In genomic region chr7:121596401-121596800, GRCm38 (mm10) we compare ENCODE assay signal across 11 mouse cellular contexts.
DNase-seq lines count a peak whose midpoint lies in the region; ATAC-seq lines count a peak whose summit lies in the region.
"Had no signal": no experiment of that assay in that cellular context is flagged by ENCODE, and none has a peak within 500 bp of the region (broad histone marks: within the 10 kb centered on the region; RNA-seq: fewer than 3 reads in every experiment).

No protein-coding gene starts in this region.

- H3K9me3 ChIP-seq in neural tube, embryonic 15.5 days (replicated peaks), result no peaks in the 10 kb centered on the region
- no peaks in the 10 kb centered on the region for H3K9me3 ChIP-seq in neural tube, embryonic 11.5 days (ENCODE audit: control insufficient read depth, low read length)
- H3K9me3 ChIP-seq: forebrain, embryonic 15.5 days had no signal

- H3K4me3 ChIP-seq in neural tube, embryonic 15.5 days (replicated peaks), result no peak overlapping the region
- H3K4me3 ChIP-seq in neural tube, embryonic 11.5 days (ENCODE audit: low read depth, low read length), result no peak overlapping the region
- H3K4me3 ChIP-seq: forebrain, embryonic 15.5 days; midbrain, embryonic 12.5 days had no signal

- H3K9ac ChIP-seq in neural tube, embryonic 15.5 days (replicated peaks), result no peak overlapping the region
- no peak overlapping the region for H3K9ac ChIP-seq in neural tube, embryonic 11.5 days (ENCODE audit: low read length)
- H3K9ac ChIP-seq: forebrain, embryonic 15.5 days; midbrain, embryonic 12.5 days had no signal

- H3K4me2 ChIP-seq in neural tube, embryonic 15.5 days, result no peak overlapping the region
- H3K4me2 ChIP-seq in neural tube, embryonic 11.5 days (ENCODE audit: low read depth), result no peak overlapping the region
- H3K4me2 ChIP-seq: forebrain, embryonic 15.5 days; midbrain, embryonic 12.5 days had no signal

- no peaks in the 10 kb centered on the region; the same call in 1 of the 2 replicates for H3K27me3 ChIP-seq in neural tube, embryonic 15.5 days (replicated peaks)
- no peaks in the 10 kb centered on the region for H3K27me3 ChIP-seq in neural tube, embryonic 11.5 days (ENCODE audit: control insufficient read depth, insufficient read depth, low read length)
- H3K27me3 ChIP-seq: forebrain, embryonic 15.5 days; midbrain, embryonic 12.5 days had no signal

- ATAC-seq in neural tube, embryonic 15.5 days (ENCODE audit: low FRiP score), result no peak
- ATAC-seq in neural tube, embryonic 11.5 days (ENCODE audit: insufficient read depth, low FRiP score, low TSS enrichment), result no peak
- ATAC-seq: activated CD4-positive, CD25-positive, alpha-beta regulatory T cell, adult 4 months; forebrain, embryonic 15.5 days had no signal

- H3K4me1 ChIP-seq in neural tube, embryonic 15.5 days, result no peaks in the 10 kb centered on the region
- H3K4me1 ChIP-seq in neural tube, embryonic 11.5 days (ENCODE audit: control insufficient read depth, insufficient read depth, low read length), result no peaks in the 10 kb centered on the region
- H3K4me1 ChIP-seq: forebrain, embryonic 15.5 days; midbrain, embryonic 12.5 days had no signal

- WGBS in neural tube, embryonic 15.5 days, result 66% methylated on average over 3 of the region's 3 CpGs
- WGBS in neural tube, embryonic 11.5 days, result 66% methylated on average over 3 of the region's 3 CpGs

- DNase-seq in heart, postnatal 4 days, result peak; percentile 71
- no peak for DNase-seq in heart, adult 9 months (ENCODE audit: low spot score in 2 of 2)
- DNase-seq in neural tube, embryonic 10.5 days (ENCODE audit: extremely low spot score, low spot score), result peak; percentile 36
- peak; percentile 11 for DNase-seq in c-Kit-positive CD71-positive TER-119-positive erythroid progenitor cells, embryonic 14.5 days (ENCODE audit: low spot score)
- peak; percentile 50 for DNase-seq in neural tube, embryonic 11.5 days (ENCODE audit: low spot score)
- DNase-seq in cerebellum, postnatal 25 days, result no peak
- no peak for DNase-seq in frontal cortex, postnatal 36 days (ENCODE audit: low spot score in 2 of 2)

- no peak overlapping the region for H3K27ac ChIP-seq in neural tube, embryonic 15.5 days (replicated peaks)
- no peak overlapping the region for H3K27ac ChIP-seq in neural tube, embryonic 11.5 days (ENCODE audit: low read depth, low read length)
- H3K27ac ChIP-seq: forebrain, embryonic 15.5 days; midbrain, embryonic 12.5 days had no signal

- H3K36me3 ChIP-seq in neural tube, embryonic 15.5 days, result no peaks in the 10 kb centered on the region
- H3K36me3 ChIP-seq in neural tube, embryonic 11.5 days (ENCODE audit: control insufficient read depth, insufficient read depth, low read length), result no peaks in the 10 kb centered on the region
- H3K36me3 ChIP-seq: forebrain, embryonic 15.5 days; midbrain, embryonic 12.5 days had no signal

Comparison
In these comparisons a context has a peak if more than half of its experiments do, and no peak if none do; other contexts are left out.
1. DNase-seq: peak in heart, postnatal 4 days (single experiment), neural tube, embryonic 10.5 days (single experiment), c-Kit-positive CD71-positive TER-119-positive erythroid progenitor cells, embryonic 14.5 days (single experiment) and neural tube, embryonic 11.5 days (single experiment); none in heart, adult 9 months (0 of 2), cerebellum, postnatal 25 days (0 of 2) and frontal cortex, postnatal 36 days (0 of 2).